Mouse (Mus musculus): ENCODE results near the gene Nvl. TPM values are rescaled to one million over a fixed set of nuclear protein-coding genes. Genes with fewer than 3 reads are reported as not detected.

Nvl gene
- total and polyA plus RNA-seq, 3 experiments, result 19.9 to 38.4 (median 27.1) TPM

GRCm38 (mm10) chr1:181144966-181145365, 962 bp upstream of the Nvl start:
- Histone ChIP-seq H3K4me2 (ENCODE audit: insufficient read depth, low read depth, poor library complexity, severe bottlenecking) (peak overlapping the region; percentile 65; the same call in 1 of the 2 replicates), H3K79me2 (replicated peaks; ENCODE audit: control insufficient read depth, extremely low read depth, insufficient read depth, poor library complexity, severe bottlenecking) (peaks cover 50% of the 10 kb centered on the region), H3K36me3 (replicated peaks in 1 of 2; ENCODE audit: control insufficient read depth in 1 of 2, insufficient read depth in 1 of 2, low read length in 1 of 2) (peaks cover 11 to 19% of the 10 kb centered on the region in 2 experiments), H3K4me1 (ENCODE audit: control insufficient read depth in 1 of 2, insufficient read depth in 2 of 2) (peaks cover 12 to 65% of the 10 kb centered on the region in 2 experiments), H3K27me3 (replicated peaks) (no peaks in the 10 kb centered on the region), H3K9me3 (replicated peaks; ENCODE audit: low read length) (no peaks in the 10 kb centered on the region), H3K27ac (ENCODE audit: insufficient read depth, low read depth) (no peak overlapping the region; the same call in 1 of the 2 replicates), H3K9ac (ENCODE audit: insufficient read depth, low read depth) (peak overlapping the region; percentile 80), H3K4me3 (replicated peaks in 1 of 3; ENCODE audit: low read depth in 2 of 3, low read length in 2 of 3, poor library complexity in 1 of 3) (peak overlapping the region; percentile 81 to 99 (median 86))
- dilution Hi-C loops (cut with MboI; ENCODE audit: extremely low pct_ligation_motif_present, extremely low pct_unique_long_range_greater_than_20kb, low sequenced_read_pairs), result no loop called here
- peak; percentile 7; the same call in 1 of the 2 replicates for TF ChIP-seq MXI1 (IDR thresholded peaks at IDR 0.05; ENCODE audit: low read depth, low read length)
- TF ChIP-seq POLR2A (IDR thresholded peaks at IDR 0.05; ENCODE audit: low read depth, low read length), result no peak
- TF ChIP-seq BHLHE40 (IDR thresholded peaks at IDR 0.05; ENCODE audit: low read depth, low read length), result no peak
- no peak for TF ChIP-seq ZMIZ1 (IDR thresholded peaks at IDR 0.05; ENCODE audit: low read depth, low read length)
- in situ Hi-C loops (cut with MboI; ENCODE audit: low pct_ligation_motif_present, low pct_unique_long_range_greater_than_20kb, low sequenced_read_pairs), result no loop called here
- no peak for DNase-seq (ENCODE audit: extremely low read depth)

- peaks cover 53% of the 10 kb centered on the region for H3K79me2 ChIP-seq (replicated peaks; ENCODE audit: control insufficient read depth, extremely low read depth, insufficient read depth, poor library complexity, severe bottlenecking)
- H3K4me3 ChIP-seq (replicated peaks in 1 of 3; ENCODE audit: low read depth in 2 of 3, low read length in 2 of 3, poor library complexity in 1 of 3), result peak overlapping the region; percentile 81 to 99 (median 86)
- H3K27ac ChIP-seq (ENCODE audit: insufficient read depth, low read depth), result peak overlapping the region; percentile 61
- peaks cover 13 to 69% of the 10 kb centered on the region in 2 experiments for H3K4me1 ChIP-seq (ENCODE audit: control insufficient read depth in 1 of 2, insufficient read depth in 2 of 2)
- in situ Hi-C loops (cut with MboI; ENCODE audit: low pct_ligation_motif_present, low pct_unique_long_range_greater_than_20kb, low sequenced_read_pairs) (no loop called here), dilution Hi-C loops (cut with MboI; ENCODE audit: extremely low pct_ligation_motif_present, extremely low pct_unique_long_range_greater_than_20kb, low sequenced_read_pairs) (no loop called here)
- H3K9ac ChIP-seq (ENCODE audit: insufficient read depth, low read depth), result peak overlapping the region; percentile 84
- no peak for DNase-seq (ENCODE audit: extremely low read depth)
- no peak for TF ChIP-seq MEF2A (IDR thresholded peaks at IDR 0.05; ENCODE audit: borderline replicate concordance, low read depth, low read length)
- TF ChIP-seq POLR2A (IDR thresholded peaks at IDR 0.05; ENCODE audit: low read depth, low read length), result no peak
- TF ChIP-seq SIN3A (IDR thresholded peaks at IDR 0.05; ENCODE audit: low read length), result no peak
- no peak for TF ChIP-seq MAFK (IDR thresholded peaks at IDR 0.05; ENCODE audit: insufficient replicate concordance, low read length)
- no peak for TF ChIP-seq RCOR1 (conservative IDR thresholded peaks at IDR 0.05; ENCODE audit: low read depth, low read length)
- TF ChIP-seq CTCF (conservative IDR thresholded peaks at IDR 0.05 in 1 of 2, IDR thresholded peaks at IDR 0.05 in 1 of 2; ENCODE audit: low read depth in 2 of 2, low read length in 2 of 2), result no peak
- no peak for TF ChIP-seq MAX (IDR thresholded peaks at IDR 0.05; ENCODE audit: low read length)
- no peak for TF ChIP-seq E2F4 (IDR thresholded peaks at IDR 0.05; ENCODE audit: insufficient replicate concordance, low read depth, low read length)
- TF ChIP-seq MAZ (IDR thresholded peaks at IDR 0.05; ENCODE audit: low read depth, low read length), result no peak
- TF ChIP-seq JUND (conservative IDR thresholded peaks at IDR 0.05; ENCODE audit: low read depth, low read length), result no peak
- no peak for TF ChIP-seq USF1 (IDR thresholded peaks at IDR 0.05; ENCODE audit: low read depth, low read length)
- TF ChIP-seq ZC3H11A (IDR thresholded peaks at IDR 0.05; ENCODE audit: low read depth, low read length), result no peak
- no peak for TF ChIP-seq ELF1 (IDR thresholded peaks at IDR 0.05; ENCODE audit: low read depth, low read length)
- no peak for TF ChIP-seq SMC3 (IDR thresholded peaks at IDR 0.05; ENCODE audit: low read depth, low read length)
- peaks cover 13 to 22% of the 10 kb centered on the region in 2 experiments for H3K36me3 ChIP-seq (replicated peaks in 1 of 2; ENCODE audit: control insufficient read depth in 1 of 2, insufficient read depth in 1 of 2, low read length in 1 of 2)
- no peaks in the 10 kb centered on the region for H3K27me3 ChIP-seq (replicated peaks)
- no peaks in the 10 kb centered on the region for H3K9me3 ChIP-seq (replicated peaks; ENCODE audit: low read length)
- peak overlapping the region; percentile 93; the same call in 1 of the 2 replicates for H3K4me2 ChIP-seq (ENCODE audit: insufficient read depth, low read depth, poor library complexity, severe bottlenecking)
Observed at GRCm38 (mm10) chr1:181143609-181143949, 425 bp downstream of the Nvl start.
